Comparison of ENCODE assay signal across 10 mouse cellular contexts in genomic region chr11:6924476-6924875, GRCm38 (mm10).
DNase-seq lines count a peak whose midpoint lies in the region; ATAC-seq lines count a peak whose summit lies in the region.
"Had no signal": no experiment of that assay in that cellular context is flagged by ENCODE, and none has a peak within 500 bp of the region (broad histone marks: within the 10 kb centered on the region; RNA-seq: fewer than 3 reads in every experiment).

No protein-coding gene starts in this region.

- ATAC-seq in heart, embryonic 15.5 days (replicated peaks; ENCODE audit: insufficient number of reproducible peaks, insufficient read depth, low FRiP score, low read depth), result no peak
- ATAC-seq in liver, embryonic 13.5 days (ENCODE audit: low read depth), result no peak
- no peak for ATAC-seq in liver, embryonic 12.5 days
- ATAC-seq in embryonic facial prominence, embryonic 11.5 days (replicated peaks; ENCODE audit: insufficient number of reproducible peaks, low FRiP score, low TSS enrichment, low read depth), result 0 out of 2 replicates have a peak, but pooled peaks have one; percentile 32
- no peak for ATAC-seq in limb, embryonic 13.5 days (ENCODE audit: low FRiP score, low read depth)
- ATAC-seq: activated CD4-positive, CD25-positive, alpha-beta regulatory T cell, adult 4 months had no signal

- no peak overlapping the region for H3K27ac ChIP-seq in heart, embryonic 15.5 days
- no peak overlapping the region for H3K27ac ChIP-seq in liver, embryonic 13.5 days
- H3K27ac ChIP-seq in liver, embryonic 12.5 days, result no peak overlapping the region
- no peak overlapping the region for H3K27ac ChIP-seq in embryonic facial prominence, embryonic 11.5 days (replicated peaks; ENCODE audit: low read depth, low read length)
- H3K27ac ChIP-seq in limb, embryonic 13.5 days, result no peak overlapping the region

- peak overlapping the region; percentile 53 for H3K4me2 ChIP-seq in heart, embryonic 15.5 days
- H3K4me2 ChIP-seq in liver, embryonic 13.5 days, result peak overlapping the region; percentile 28; the same call in 1 of the 2 replicates
- H3K4me2 ChIP-seq in liver, embryonic 12.5 days, result no peak overlapping the region
- H3K4me2 ChIP-seq in embryonic facial prominence, embryonic 11.5 days (ENCODE audit: low read depth, low read length), result no peak overlapping the region
- peak overlapping the region; percentile 53 for H3K4me2 ChIP-seq in limb, embryonic 13.5 days (replicated peaks)

- H3K36me3 ChIP-seq in heart, embryonic 15.5 days, result no peaks in the 10 kb centered on the region
- H3K36me3 ChIP-seq in liver, embryonic 13.5 days, result no peaks in the 10 kb centered on the region
- no peaks in the 10 kb centered on the region for H3K36me3 ChIP-seq in liver, embryonic 12.5 days
- no peaks in the 10 kb centered on the region for H3K36me3 ChIP-seq in embryonic facial prominence, embryonic 11.5 days (replicated peaks; ENCODE audit: control insufficient read depth, insufficient read depth, low read depth, low read length)
- H3K36me3 ChIP-seq in limb, embryonic 13.5 days, result no peaks in the 10 kb centered on the region

- H3K4me3 ChIP-seq in heart, embryonic 15.5 days, result no peak overlapping the region
- no peak overlapping the region for H3K4me3 ChIP-seq in liver, embryonic 13.5 days (replicated peaks)
- H3K4me3 ChIP-seq in liver, embryonic 12.5 days, result no peak overlapping the region
- H3K4me3 ChIP-seq in embryonic facial prominence, embryonic 11.5 days (ENCODE audit: low read depth, low read length), result no peak overlapping the region
- no peak overlapping the region for H3K4me3 ChIP-seq in limb, embryonic 13.5 days

- no peak overlapping the region for H3K9ac ChIP-seq in heart, embryonic 15.5 days
- no peak overlapping the region for H3K9ac ChIP-seq in liver, embryonic 13.5 days
- H3K9ac ChIP-seq in liver, embryonic 12.5 days, result no peak overlapping the region
- H3K9ac ChIP-seq in embryonic facial prominence, embryonic 11.5 days (replicated peaks; ENCODE audit: low read length), result no peak overlapping the region
- H3K9ac ChIP-seq in limb, embryonic 13.5 days, result no peak overlapping the region

- no peaks in the 10 kb centered on the region for H3K9me3 ChIP-seq in heart, embryonic 15.5 days (replicated peaks)
- no peaks in the 10 kb centered on the region; the same call in 1 of the 2 replicates for H3K9me3 ChIP-seq in liver, embryonic 13.5 days (replicated peaks)
- no peaks in the 10 kb centered on the region for H3K9me3 ChIP-seq in liver, embryonic 12.5 days (replicated peaks)
- no peaks in the 10 kb centered on the region for H3K9me3 ChIP-seq in embryonic facial prominence, embryonic 11.5 days (replicated peaks; ENCODE audit: control insufficient read depth, low read length)
- H3K9me3 ChIP-seq in limb, embryonic 13.5 days, result no peaks in the 10 kb centered on the region

- H3K4me1 ChIP-seq in heart, embryonic 15.5 days (replicated peaks), result peaks cover 11% of the 10 kb centered on the region
- H3K4me1 ChIP-seq in liver, embryonic 13.5 days (replicated peaks), result no peaks in the 10 kb centered on the region
- no peaks in the 10 kb centered on the region for H3K4me1 ChIP-seq in liver, embryonic 12.5 days
- H3K4me1 ChIP-seq in embryonic facial prominence, embryonic 11.5 days (ENCODE audit: control insufficient read depth, insufficient read depth, low read length), result no peaks in the 10 kb centered on the region
- peaks cover 17% of the 10 kb centered on the region for H3K4me1 ChIP-seq in limb, embryonic 13.5 days

- intact Hi-C loops in gastrocnemius, postnatal 36 days (cut with DNase I), result no loop called here

- no peak for DNase-seq in heart, adult 8-10 months (ENCODE audit: low spot score)
- DNase-seq in liver, embryonic 13.5 days, result no peak
- no peak for DNase-seq in embryonic facial prominence, embryonic 11.5 days (ENCODE audit: low spot score)
- DNase-seq in gastrocnemius, postnatal 36 days, result no peak
- DNase-seq: cerebellum, adult 11-12 months; kidney, adult 2 months had no signal

- H3K27me3 ChIP-seq in heart, embryonic 15.5 days, result no peaks in the 10 kb centered on the region
- H3K27me3 ChIP-seq in liver, embryonic 13.5 days, result no peaks in the 10 kb centered on the region
- H3K27me3 ChIP-seq in liver, embryonic 12.5 days (replicated peaks), result no peaks in the 10 kb centered on the region
- H3K27me3 ChIP-seq in embryonic facial prominence, embryonic 11.5 days (ENCODE audit: control insufficient read depth, insufficient read depth, low read length), result no peaks in the 10 kb centered on the region
- H3K27me3 ChIP-seq in limb, embryonic 13.5 days, result no peaks in the 10 kb centered on the region

- WGBS in heart, embryonic 15.5 days, result 29% methylated on average over 6 of the region's 6 CpGs
- 36% methylated on average over 6 of the region's 6 CpGs for WGBS in liver, embryonic 13.5 days (ENCODE audit: insufficient replicate concordance)
- 27% methylated on average over 6 of the region's 6 CpGs for WGBS in liver, embryonic 12.5 days (ENCODE audit: insufficient replicate concordance)
- WGBS in embryonic facial prominence, embryonic 11.5 days, result 27% methylated on average over 6 of the region's 6 CpGs
- WGBS in limb, embryonic 13.5 days, result 25% methylated on average over 6 of the region's 6 CpGs

Comparison
In these comparisons a context has a peak if more than half of its experiments do, and no peak if none do; other contexts are left out.
1. H3K4me2 ChIP-seq: peak in heart, embryonic 15.5 days (single experiment), liver, embryonic 13.5 days (single experiment) and limb, embryonic 13.5 days (single experiment); none in liver, embryonic 12.5 days (single experiment) and embryonic facial prominence, embryonic 11.5 days (single experiment).